Mouse (Mus musculus) limb, embryonic 12.5 days (tissue): Measurements from ENCODE around the gene Il4. TPM values are rescaled to one million over a fixed set of nuclear protein-coding genes. Genes with fewer than 3 reads are reported as not detected.

ENCODE experiments used
- ATAC-seq: fragments of 200-750 bp; cut with Nextera tagmentation; 2 replicates; pipeline ENCODE4 v1.8.0; 2017; ENCODE audit warnings: low read depth, moderate TSS enrichment; ENCODE audit not compliant: insufficient number of reproducible peaks, insufficient read depth, low FRiP score, low TSS enrichment
- H3K27ac ChIP-seq: fragments of 300-500 bp; sonication (generic); 2 replicates; pipeline ENCODE4 v1.5.1; 2016; ENCODE audit warnings: mild to moderate bottlenecking, moderate library complexity
- H3K27me3 ChIP-seq: fragments of 300-500 bp; sonication (generic); 2 replicates; pipeline ENCODE4 v1.6.1; 2016; ENCODE audit warnings: mild to moderate bottlenecking, moderate library complexity
- H3K36me3 ChIP-seq: fragments of 300-500 bp; sonication (generic); 2 replicates; pipeline ENCODE4 v1.6.1; 2016; ENCODE audit warnings: mild to moderate bottlenecking, moderate library complexity
- H3K4me1 ChIP-seq: fragments of 300-500 bp; sonication (generic); replicated peaks from 2 replicates; pipeline ENCODE4 v1.6.1; 2016
- H3K4me2 ChIP-seq: fragments of 300-500 bp; sonication (generic); 2 replicates; pipeline ENCODE4 v1.6.1; 2016; ENCODE audit warnings: mild to moderate bottlenecking, moderate library complexity
- H3K4me3 ChIP-seq: fragments of 300-500 bp; sonication (generic); replicated peaks from 2 replicates; pipeline ENCODE4 v1.5.1; 2016; ENCODE audit warnings: mild to moderate bottlenecking
- H3K9ac ChIP-seq: fragments of 300-500 bp; sonication (generic); replicated peaks from 2 replicates; pipeline ENCODE4 v1.6.1; 2016; ENCODE audit warnings: mild to moderate bottlenecking, moderate library complexity
- H3K9me3 ChIP-seq: fragments of 300-500 bp; sonication (generic); 2 replicates; pipeline ENCODE4 v1.6.1; 2016; ENCODE audit warnings: mild to moderate bottlenecking, moderate library complexity
- whole genome bisulfite sequencing: fragments of 180-500 bp; shearing (Covaris S2); methylation state at CpG from one replicate; pipeline ENCODE4 v1.1.7; 2016; 5-methylcytosine and 5-hydroxymethylcytosine counted together
- polyA plus RNA-seq: library from polyadenylated mRNA; unstranded; fragments of >200 nt; fragmentation: Nextera tagmentation; extraction: Ambion mirVana; gene quantifications from 2 replicates; pipeline ENCODE4 v1.2.1, GENCODE M21; 2016

Il4 gene
- polyA plus RNA-seq, 1 experiment from 2014 or later: 2.0 TPM

DNA sequence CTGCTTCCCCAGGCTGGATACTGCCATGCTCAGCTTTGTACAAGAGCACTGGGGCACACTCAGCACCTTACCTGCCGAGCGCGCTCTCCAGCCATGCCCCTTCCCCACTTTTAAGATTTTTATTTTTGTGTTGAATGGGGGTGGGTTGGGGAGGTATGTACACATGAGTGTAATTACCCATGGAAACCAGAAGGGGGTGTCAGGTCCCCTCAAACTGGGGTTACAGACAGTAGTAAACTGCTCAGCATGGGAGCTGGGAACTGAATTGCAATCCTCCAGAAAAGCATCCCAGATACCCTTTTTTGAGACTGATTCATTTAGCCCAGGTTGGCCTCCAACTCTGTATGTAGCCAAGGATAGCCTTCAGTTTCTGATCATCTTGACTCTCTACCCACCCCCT, 13.5 kb downstream of the Il4 start:
- no peaks in the 10 kb centered on the region for H3K9me3 ChIP-seq
- no peak overlapping the region for H3K27ac ChIP-seq
- no peak overlapping the region for H3K9ac ChIP-seq
- peaks cover 19% of the 10 kb centered on the region for H3K36me3 ChIP-seq
- WGBS: 90% methylated on average over 3 of the region's 3 CpGs
- H3K4me2 ChIP-seq: no peak overlapping the region
- no peaks in the 10 kb centered on the region; the same call in 1 of the 2 replicates for H3K27me3 ChIP-seq
- peaks cover 6% of the 10 kb centered on the region; the same call in 1 of the 2 replicates for H3K4me1 ChIP-seq
- no peak overlapping the region for H3K4me3 ChIP-seq
- ATAC-seq: no peak

DNA sequence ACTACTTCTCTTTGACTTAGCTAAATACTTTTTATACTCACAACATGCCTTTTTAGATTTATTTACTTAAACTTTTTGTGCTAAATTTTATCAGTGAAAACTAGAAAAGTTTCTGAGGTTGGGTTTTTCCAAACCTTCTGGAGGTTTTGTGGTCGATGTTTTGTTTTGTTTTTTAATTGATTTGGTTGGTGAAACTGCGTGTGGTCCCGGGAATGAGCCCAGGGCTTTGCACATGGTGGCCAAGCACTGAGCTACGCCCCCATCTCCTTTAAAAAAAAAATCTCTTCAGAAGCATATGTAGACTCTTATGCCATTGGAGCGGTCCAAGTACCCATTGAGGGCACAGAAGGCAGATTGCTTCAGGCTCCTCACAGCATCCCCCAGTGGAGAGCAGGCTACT, 27.4 kb downstream of the Il4 start:
- Histone ChIP-seq H3K4me1 (peaks cover 14% of the 10 kb centered on the region; the same call in 1 of the 2 replicates), H3K4me3 (no peak overlapping the region), H3K36me3 (peaks cover 76% of the 10 kb centered on the region), H3K27me3 (no peaks in the 10 kb centered on the region), H3K27ac (no peak overlapping the region), H3K4me2 (no peak overlapping the region), H3K9ac (no peak overlapping the region), H3K9me3 (no peaks in the 10 kb centered on the region)
- no peak for ATAC-seq
- 90% methylated on average over 5 of the region's 5 CpGs for WGBS

- no peak for ATAC-seq
- H3K36me3 ChIP-seq: peaks cover 74% of the 10 kb centered on the region
- WGBS: 43% methylated on average over 15 of the region's 15 CpGs
Observed at GRCm38 (mm10) chr11:53590368-53590768, 28.1 kb downstream of the Il4 start.

DNA sequence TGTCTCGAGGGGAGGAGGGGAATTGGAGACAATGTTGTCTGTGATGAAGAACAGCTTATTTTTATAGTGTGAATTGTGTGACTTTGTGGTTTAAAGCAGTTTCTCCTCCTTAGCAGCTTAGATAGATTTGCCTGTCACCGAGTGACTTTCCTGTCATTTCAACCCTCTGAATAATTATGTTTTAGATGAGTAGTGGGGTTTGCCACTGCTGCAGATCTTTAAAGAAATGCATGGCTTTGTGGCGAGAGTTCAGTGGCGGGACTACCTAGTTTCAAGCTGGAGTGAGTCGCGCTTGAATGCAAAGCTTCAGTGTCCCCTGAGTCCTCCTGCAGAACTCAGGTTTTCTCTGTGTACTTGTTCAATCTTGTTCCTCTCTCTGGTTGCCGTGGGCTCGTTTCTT, 30.2 kb downstream of the Il4 start:
- no peak overlapping the region for H3K9ac ChIP-seq
- no peak overlapping the region for H3K27ac ChIP-seq
- no peak overlapping the region for H3K4me2 ChIP-seq
- no peaks in the 10 kb centered on the region for H3K9me3 ChIP-seq
- H3K4me1 ChIP-seq: peaks cover 14% of the 10 kb centered on the region; the same call in 1 of the 2 replicates
- no peak for ATAC-seq
- peaks cover 73% of the 10 kb centered on the region for H3K36me3 ChIP-seq
- H3K27me3 ChIP-seq: no peaks in the 10 kb centered on the region
- no peak overlapping the region for H3K4me3 ChIP-seq
- 87% methylated on average over 8 of the region's 8 CpGs for WGBS

More at GRCm38 (mm10) chr11:53590368-53590768, 28.1 kb downstream of the Il4 start:
- H3K4me3 ChIP-seq: no peak overlapping the region
- no peak overlapping the region for H3K4me2 ChIP-seq
- peaks cover 14% of the 10 kb centered on the region; the same call in 1 of the 2 replicates for H3K4me1 ChIP-seq
- no peaks in the 10 kb centered on the region for H3K9me3 ChIP-seq
- no peaks in the 10 kb centered on the region for H3K27me3 ChIP-seq
- H3K27ac ChIP-seq: no peak overlapping the region
- H3K9ac ChIP-seq: no peak overlapping the region

DNA sequence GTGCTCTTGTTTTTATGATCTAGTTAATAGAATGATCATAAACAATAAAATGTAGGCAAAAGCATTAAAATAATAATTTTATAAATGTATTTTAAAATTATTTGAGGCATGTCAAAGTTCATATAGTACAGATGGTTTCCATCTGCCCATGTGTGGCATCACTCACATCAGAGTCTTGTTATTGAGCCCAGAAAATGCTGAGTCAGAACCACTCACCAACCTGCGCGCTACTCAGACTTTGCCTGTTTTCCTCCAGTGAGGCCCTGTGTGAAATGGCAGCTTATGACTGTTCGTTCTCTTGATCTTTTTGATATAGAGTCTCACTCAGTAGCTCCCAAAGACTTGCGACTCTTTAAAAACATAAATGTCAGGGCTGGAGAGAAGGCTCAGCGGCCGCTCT, 33.0 kb downstream of the Il4 start:
- Histone ChIP-seq H3K27me3 (no peaks in the 10 kb centered on the region), H3K9ac (no peak overlapping the region), H3K9me3 (peaks cover 1% of the 10 kb centered on the region; the same call in 1 of the 2 replicates), H3K4me1 (peaks cover 14% of the 10 kb centered on the region; the same call in 1 of the 2 replicates), H3K4me2 (no peak overlapping the region), H3K27ac (no peak overlapping the region), H3K36me3 (peaks cover 74% of the 10 kb centered on the region), H3K4me3 (no peak overlapping the region)
- WGBS: 91% methylated on average over 6 of the region's 6 CpGs
- ATAC-seq: no peak

- ATAC-seq: no peak
- Histone ChIP-seq H3K27me3 (no peaks in the 10 kb centered on the region), H3K9me3 (peaks cover 2% of the 10 kb centered on the region; the same call in 1 of the 2 replicates), H3K9ac (no peak overlapping the region), H3K4me1 (peaks cover 14% of the 10 kb centered on the region; the same call in 1 of the 2 replicates), H3K27ac (no peak overlapping the region), H3K4me2 (no peak overlapping the region), H3K4me3 (no peak overlapping the region), H3K36me3 (peaks cover 80% of the 10 kb centered on the region)
- 65% methylated on average over 3 of the region's 3 CpGs for WGBS
Observed at GRCm38 (mm10) chr11:53584849-53585248, 33.6 kb downstream of the Il4 start.

GRCm38 (mm10) chr11:53583151-53583550, 35.3 kb downstream of the Il4 start:
- H3K27me3 ChIP-seq: no peaks in the 10 kb centered on the region
- no peak overlapping the region for H3K4me2 ChIP-seq
- peaks cover 14% of the 10 kb centered on the region; the same call in 1 of the 2 replicates for H3K4me1 ChIP-seq
- H3K9ac ChIP-seq: no peak overlapping the region
- peaks cover 77% of the 10 kb centered on the region for H3K36me3 ChIP-seq
- 82% methylated on average over 10 of the region's 10 CpGs for WGBS
- peaks cover 2% of the 10 kb centered on the region; the same call in 1 of the 2 replicates for H3K9me3 ChIP-seq
- ATAC-seq: no peak
- H3K27ac ChIP-seq: no peak overlapping the region
- H3K4me3 ChIP-seq: no peak overlapping the region

- no peaks in the 10 kb centered on the region for H3K4me1 ChIP-seq
- ATAC-seq: no peak
- H3K27ac ChIP-seq: no peak overlapping the region
- 97% methylated on average over 3 of the region's 3 CpGs for WGBS
- H3K4me3 ChIP-seq: no peak overlapping the region
- H3K36me3 ChIP-seq: peaks cover 71% of the 10 kb centered on the region
- H3K4me2 ChIP-seq: no peak overlapping the region
- peaks cover 2% of the 10 kb centered on the region; the same call in 1 of the 2 replicates for H3K9me3 ChIP-seq
- no peak overlapping the region for H3K9ac ChIP-seq
- H3K27me3 ChIP-seq: no peaks in the 10 kb centered on the region
Observed at GRCm38 (mm10) chr11:53580562-53580961, 37.9 kb downstream of the Il4 start.

DNA sequence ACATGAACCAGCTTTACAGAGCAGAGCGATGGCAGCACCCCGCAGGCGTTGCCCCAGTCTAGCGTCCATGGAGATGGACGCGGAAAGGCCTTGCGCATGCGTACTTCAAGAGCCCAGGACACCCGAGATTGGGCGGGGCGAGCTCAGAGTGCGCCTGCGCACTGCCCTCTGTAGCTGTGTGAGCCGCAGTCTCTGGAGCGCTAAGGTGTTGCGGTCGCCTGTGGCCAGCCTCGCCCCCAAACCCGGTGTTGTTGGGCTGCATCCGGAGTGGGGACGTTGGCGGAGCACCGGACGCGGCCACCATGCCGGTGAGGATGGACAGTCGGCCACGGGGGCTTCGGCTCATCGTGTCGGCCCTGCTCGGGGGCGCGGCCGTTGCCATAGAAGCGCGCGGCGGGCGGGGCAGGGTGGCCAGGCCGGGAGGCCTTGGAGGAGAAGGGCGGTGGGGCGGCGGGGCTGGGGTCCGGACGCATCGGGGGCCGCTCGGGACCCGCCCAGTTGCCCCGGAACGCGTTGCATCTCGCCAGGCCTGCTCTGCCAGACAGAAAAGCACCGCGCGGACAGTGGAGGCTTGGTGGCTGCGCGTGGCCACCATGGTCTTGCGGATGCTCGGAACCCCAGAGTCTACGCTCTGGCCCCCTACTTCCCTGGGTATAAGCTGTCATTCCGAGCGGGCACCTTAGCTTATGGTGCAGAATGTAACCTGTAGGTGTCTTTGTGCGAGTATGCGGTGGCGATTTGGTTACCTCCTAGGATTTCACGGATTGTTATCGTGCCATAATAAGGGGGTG, 51.0 kb downstream of the Il4 start, which contains the start of gene Kif3a:
Kif3a (plus strand) TSS at position 156 of the 791 bp plus-strand sequence.
- Histone ChIP-seq H3K27ac (peak within 1 kb of the TSS; percentile 57), H3K9me3 (no peaks in the 10 kb centered on the region), H3K4me2 (peak within 1 kb of the TSS; percentile 76), H3K36me3 (peaks cover 11% of the 10 kb centered on the region), H3K4me3 (peak within 1 kb of the TSS; percentile 69), H3K4me1 (peaks cover 11% of the 10 kb centered on the region; the same call in 1 of the 2 replicates), H3K9ac (peak within 1 kb of the TSS; percentile 73), H3K27me3 (no peaks in the 10 kb centered on the region)
- under 1% methylated on average over 69 of the region's 69 CpGs for WGBS
- ATAC-seq: peak; percentile 96

GRCm38 (mm10) chr11:53566646-53567045, 51.8 kb downstream of the Il4 start:
- no peak overlapping the region for H3K27ac ChIP-seq
- H3K4me1 ChIP-seq: peaks cover 11% of the 10 kb centered on the region; the same call in 1 of the 2 replicates
- peaks cover 11% of the 10 kb centered on the region for H3K36me3 ChIP-seq
- peak overlapping the region; percentile 69 for H3K4me3 ChIP-seq
- peak overlapping the region; percentile 76 for H3K4me2 ChIP-seq
- H3K9me3 ChIP-seq: no peaks in the 10 kb centered on the region
- no peak overlapping the region; the same call in 1 of the 2 replicates for H3K9ac ChIP-seq
- 93% methylated on average over 4 of the region's 4 CpGs for WGBS
- no peaks in the 10 kb centered on the region for H3K27me3 ChIP-seq
- peak; percentile 24; the same call in 1 of the 2 replicates for ATAC-seq

DNA sequence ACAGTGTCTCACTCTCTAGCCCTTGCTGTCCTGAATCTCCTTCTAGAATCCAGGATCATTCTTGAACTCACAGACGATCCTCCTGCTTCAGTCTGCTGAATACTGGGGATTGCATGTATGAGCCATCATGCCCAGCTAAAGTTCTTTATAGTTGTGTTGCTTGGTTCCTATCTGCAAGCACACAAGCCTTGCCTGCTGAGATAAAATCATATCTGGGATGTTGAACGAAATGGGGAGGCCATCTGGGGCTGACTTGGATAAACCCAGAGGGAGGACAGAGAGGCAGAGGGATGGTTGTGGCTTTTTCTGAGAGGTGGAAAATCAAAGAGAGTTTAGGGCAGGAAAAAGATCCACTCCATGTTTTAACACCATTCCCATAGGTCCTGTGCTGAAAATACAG, 56.5 kb downstream of the Il4 start:
- H3K27me3 ChIP-seq: no peaks in the 10 kb centered on the region
- H3K9ac ChIP-seq: no peak overlapping the region
- no peak overlapping the region for H3K4me3 ChIP-seq
- ATAC-seq: no peak
- no peak overlapping the region for H3K27ac ChIP-seq
- H3K4me2 ChIP-seq: no peak overlapping the region
- H3K4me1 ChIP-seq: 0 out of 2 replicates have a peak, but pooled peaks cover 4% of the 10 kb centered on the region
- WGBS: 79% methylated on average over 2 of the region's 2 CpGs
- no peaks in the 10 kb centered on the region for H3K9me3 ChIP-seq
- no peaks in the 10 kb centered on the region for H3K36me3 ChIP-seq
